Mouse (Mus musculus): Measurements from ENCODE around the gene Cldn13.
A peak's percentile ranks its signal among the peaks of the same experiment; 100 is the strongest.

The Cldn13 gene

DNA sequence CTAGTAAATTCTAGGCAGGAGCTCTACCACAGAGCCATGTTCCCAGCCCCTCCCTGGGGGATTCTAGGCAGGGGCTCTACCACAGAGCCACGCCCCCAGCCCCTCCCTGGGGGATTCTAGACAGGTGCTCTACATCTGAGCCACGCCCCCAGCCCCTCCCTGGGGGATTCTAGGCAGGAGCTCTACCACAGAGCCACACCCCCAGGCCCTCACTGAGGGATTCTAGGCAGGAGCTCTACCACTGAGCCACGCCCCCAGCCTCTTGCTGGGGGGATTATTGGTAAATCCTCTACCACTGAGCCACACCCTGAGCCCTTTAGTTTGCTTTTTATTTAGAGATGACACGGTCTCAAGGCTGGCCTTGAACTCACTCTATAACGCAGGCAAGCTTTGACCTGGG, 18.4 kb upstream of the Cldn13 start:
- peak; percentile 34 for DNase-seq (ENCODE audit: low spot score)

DNA sequence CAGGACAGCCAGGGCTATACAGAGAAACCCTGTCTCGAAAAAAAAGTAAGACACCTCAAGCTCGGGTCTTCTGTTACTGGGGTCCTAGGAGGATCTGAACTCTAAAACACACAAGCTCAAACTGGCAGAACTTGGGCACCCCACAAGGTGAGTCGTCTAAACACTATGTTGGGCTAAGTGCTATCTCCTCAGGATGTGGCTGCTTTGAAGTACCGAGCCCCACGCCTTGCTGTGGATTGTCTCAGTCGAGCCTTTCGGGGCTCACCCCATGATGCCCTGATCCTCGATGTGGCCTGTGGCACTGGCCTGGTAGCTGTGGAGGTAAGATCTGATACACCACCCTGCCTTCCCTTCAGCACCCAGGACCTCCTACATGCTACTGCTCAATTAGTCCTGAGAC, 18.0 kb upstream of the Cldn13 start:
- DNase-seq (ENCODE audit: low spot score): no peak

DNA sequence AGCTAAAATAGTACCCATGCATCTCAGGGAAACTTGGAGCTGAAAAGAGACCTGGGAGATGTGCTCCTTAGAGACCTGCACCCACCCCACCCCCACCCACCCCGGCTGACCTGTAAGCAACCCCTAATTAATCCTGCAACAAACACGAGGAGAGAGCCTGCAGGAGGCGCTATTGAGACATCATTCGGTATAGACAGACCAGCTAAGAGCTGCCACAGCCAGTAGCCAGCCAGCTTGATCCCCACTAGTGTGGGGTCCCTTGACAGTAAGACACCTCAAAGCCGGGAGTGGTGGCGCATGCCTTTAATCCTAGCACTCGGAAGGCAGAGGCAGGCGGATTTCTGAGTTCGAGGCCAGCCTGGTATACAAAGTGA, 17.6 kb upstream of the Cldn13 start:
- peak; percentile 64 for DNase-seq (ENCODE audit: low spot score)

DNA sequence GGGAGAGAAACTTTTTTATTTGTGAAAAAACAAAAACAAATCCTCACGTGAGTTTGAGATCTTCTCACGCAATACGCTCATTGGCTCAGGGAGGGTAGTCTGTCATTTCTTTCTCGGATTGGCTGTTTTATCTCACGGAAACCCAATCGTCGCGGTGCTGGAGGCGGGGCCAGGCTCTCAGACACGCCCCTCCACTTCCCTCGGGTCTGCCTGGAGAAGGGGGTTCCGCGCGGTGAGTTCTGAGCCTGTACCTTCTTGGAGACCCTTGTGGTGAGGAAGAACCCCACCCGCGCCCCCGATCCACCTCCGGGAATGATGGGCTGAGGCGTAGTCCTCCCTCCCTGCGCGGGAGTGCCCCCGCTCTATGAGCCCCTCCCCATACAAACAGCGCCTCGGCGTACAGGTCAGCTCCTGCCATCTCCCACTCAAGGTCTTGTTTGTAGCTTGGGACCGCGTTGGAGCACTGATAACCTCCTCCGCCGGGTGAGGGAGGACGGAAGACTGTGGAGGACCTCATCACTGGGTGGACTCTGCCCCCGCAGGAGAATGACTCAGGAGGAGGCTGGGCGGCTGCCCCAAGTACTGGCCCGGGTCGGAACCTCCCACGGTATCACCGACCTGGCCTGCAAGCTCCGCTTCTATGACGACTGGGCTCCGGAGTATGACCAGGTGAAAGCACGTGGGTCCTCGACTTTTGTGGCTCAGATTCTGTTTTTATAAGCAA, 17.0 kb upstream of the Cldn13 start, which contains the start of gene Mettl27:
TSS of gene Mettl27 (plus strand) at position 190 of the 724 bp plus-strand sequence.
- DNase-seq (ENCODE audit: low spot score): peak; percentile 91

DNA sequence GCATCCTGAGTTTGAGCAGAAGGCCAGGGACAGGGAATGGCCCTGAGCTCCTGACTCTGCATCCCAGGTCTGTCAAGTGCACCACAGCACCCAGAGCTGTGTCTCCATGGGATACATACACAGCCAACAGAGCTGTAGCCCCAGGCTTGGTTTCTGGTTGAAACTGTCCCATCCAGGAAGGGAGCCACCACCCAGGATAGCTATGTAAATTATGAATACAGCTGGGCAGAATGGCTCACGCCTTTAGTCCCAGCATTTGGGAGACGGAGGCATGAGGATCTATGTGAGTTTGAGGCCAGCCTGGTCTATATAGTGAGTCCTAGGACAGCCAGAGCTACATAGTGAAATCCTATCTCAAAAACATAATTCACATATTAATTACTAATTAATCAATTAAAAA, 14.7 kb upstream of the Cldn13 start:
- no peak for DNase-seq (ENCODE audit: low spot score)

DNA sequence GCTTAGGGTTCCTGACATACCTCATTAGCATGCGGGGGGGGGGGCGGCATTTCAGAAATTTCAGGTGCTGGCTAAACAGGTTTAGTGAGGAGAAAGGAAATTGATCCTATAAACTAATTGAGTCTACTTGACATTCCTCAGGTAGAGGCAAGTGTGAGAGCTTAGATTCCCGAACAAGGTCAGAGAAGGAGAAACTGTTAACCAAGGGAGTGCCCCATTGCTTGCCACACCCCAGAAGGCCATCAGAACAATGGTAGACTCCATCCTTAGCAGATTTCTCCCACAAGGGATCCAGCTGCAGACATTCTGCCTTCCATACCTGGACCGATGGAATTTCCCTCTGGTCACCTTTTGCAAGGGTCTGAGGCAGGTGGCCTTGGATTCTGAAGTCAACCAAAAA, 11.4 kb upstream of the Cldn13 start:
- DNase-seq (ENCODE audit: low spot score): no peak

DNA sequence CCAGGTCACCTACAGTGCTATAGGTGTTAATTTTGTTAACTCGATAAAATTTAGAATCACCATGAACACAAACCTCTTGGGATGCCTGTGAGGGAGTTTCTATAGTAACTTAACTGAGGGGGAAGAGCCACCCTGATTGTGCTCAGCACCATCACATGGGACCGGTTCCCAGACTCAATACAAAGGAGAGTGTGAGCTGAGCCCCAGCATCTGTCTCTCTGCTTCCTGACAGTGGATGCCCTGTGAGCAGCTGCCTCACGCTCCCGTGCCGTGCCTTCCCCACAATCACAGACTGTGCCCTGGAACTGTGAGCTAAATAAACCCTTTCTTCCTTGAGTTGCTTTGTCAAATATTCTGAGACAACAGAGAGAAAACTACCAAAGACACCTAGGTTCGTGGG, 7.8 kb upstream of the Cldn13 start:
- no peak for DNase-seq (ENCODE audit: low spot score)

DNA sequence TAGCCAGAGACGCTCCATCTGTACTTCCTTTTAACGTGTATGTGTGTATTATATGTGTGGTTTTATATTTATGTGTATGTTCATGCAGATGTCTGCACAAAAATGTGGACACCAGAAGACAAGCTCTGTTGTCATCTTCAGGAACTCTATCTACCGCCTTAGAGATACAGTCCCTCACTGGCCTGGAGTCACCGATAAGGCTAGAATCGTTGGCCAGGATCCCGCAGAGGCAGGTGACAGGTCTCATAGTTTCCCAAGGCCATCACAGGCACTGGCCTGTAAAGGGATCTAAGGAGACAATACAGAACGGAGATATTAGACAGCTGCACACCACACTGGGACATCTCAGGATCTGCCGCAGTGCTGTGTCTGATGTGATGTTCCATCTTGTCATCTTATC, 5.8 kb upstream of the Cldn13 start:
- DNase-seq (ENCODE audit: low spot score): no peak

DNA sequence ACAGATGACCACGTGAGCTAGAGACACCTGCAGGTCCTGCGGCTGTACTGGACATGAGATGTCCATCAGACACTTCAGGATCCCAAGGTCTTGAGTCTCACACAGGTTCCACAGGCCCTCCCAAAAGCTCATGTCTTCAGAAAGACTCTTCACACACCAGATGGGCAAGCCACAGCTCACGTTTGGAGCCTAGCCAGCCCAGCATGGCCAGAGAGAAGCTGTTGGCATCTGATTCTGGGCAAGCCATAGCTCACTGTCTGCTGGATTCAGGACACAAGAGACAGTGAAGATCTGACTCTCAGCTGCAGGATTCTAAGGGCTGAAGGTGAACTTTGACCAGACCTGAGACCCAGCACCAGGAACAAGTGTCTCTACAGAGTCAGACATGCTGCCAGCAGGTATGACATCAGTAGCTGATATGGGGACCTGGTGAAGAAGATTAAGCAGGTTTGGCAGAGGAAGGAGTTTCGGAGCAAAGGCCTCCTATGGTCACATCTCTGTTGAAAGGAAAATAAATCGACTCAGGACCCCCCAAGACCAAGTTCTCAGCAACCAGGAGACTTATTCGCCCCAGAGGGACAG, 4.9 kb upstream of the Cldn13 start:
- DNase-seq (ENCODE audit: low spot score): no peak

DNA sequence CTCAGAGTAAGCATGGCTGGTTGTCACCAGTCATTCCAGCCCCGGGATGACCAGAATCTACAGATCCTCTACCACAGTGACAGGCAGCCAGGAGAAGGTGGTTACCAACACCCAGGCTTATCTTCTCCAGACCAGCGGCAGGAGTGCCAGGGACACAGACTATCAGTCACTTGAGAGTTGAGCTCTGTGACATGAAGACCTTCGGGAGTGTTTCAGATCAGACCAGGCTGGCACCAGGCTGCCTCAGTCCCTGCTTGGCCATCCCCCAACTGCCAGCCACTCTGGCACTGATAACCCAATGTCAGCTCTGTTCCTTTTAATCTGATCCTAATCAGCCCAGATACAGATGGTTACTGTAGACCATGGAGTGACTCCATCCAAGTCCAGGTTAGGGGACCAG, 3.8 kb upstream of the Cldn13 start:
- no peak for DNase-seq (ENCODE audit: low spot score)

DNA sequence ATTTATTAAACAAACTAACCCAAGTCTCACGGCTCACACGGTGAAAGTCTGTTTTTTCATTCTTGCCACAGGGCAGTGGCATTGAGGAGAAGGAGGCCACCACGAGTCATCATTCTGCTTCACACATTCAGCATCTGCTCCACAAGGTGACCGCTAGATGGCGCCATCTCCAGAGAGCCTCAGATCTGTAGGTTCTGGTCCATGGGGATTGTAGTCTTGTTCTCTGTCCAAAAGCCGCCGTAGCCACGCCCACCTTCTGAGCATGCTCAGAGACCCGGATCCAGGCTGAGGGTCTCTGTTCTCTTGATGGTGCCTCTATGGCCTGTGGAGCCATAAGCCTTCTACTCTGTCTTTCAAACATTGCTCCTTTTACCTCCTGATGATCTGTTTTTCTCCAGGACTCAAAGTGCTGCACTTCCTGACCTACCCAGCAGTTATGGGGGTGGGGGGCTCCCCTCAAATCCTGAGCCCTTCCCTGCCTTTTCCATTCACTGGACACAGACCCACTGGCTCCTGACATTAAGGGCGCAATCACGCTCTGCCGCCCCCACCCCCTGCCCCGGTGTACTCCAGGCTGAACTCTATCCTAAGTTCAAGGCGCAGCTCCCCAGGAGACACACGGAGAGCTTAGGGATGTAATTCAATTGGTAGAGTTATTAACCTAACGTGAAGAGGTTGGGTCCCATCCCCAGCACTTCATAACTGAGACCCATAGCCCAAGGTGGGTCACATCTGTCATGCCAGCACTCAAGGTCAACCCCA, 2.9 kb upstream of the Cldn13 start:
- peak; percentile 82 for DNase-seq (ENCODE audit: low spot score)

DNA sequence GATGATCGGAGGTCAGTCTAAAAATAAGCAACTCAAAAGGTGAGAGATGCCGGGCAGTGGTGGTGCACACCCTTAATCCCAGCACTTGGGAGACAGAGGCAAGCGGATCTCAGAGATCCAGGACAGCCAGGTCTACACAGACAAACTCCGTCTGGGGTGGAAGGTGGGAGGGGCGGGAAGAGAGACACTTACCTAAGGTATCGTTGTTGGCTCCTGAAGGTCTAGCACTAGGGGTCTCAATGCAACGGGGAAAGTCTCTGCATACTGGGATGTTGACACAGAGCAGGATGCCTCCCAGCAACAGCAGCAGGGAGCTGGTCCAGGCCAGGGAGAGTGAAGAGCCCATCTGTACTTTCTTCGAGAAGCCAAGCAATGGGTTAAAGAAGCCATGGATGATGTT, 816 bp downstream of the Cldn13 start:
- no peak for DNase-seq (ENCODE audit: low spot score)

DNA sequence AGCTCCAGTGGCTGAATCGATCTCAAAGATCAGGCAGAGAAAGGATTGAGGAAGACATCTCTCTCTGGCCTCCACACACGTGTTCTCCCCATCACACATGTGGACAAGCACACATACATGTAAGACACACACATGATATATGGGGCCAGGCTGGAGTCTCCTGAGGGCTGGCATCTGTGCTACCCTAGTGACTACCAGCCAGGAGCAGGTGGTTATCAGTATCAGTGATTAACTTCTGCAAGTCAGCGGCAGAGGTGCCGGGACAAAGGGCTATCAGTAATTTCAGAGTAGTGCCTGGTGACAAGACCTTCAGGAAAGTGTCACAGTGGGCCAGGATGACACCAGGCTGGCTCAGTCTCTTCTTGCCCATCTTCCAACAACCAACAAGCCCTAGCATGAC, 1.6 kb downstream of the Cldn13 start:
- no peak for DNase-seq (ENCODE audit: low spot score)

DNA sequence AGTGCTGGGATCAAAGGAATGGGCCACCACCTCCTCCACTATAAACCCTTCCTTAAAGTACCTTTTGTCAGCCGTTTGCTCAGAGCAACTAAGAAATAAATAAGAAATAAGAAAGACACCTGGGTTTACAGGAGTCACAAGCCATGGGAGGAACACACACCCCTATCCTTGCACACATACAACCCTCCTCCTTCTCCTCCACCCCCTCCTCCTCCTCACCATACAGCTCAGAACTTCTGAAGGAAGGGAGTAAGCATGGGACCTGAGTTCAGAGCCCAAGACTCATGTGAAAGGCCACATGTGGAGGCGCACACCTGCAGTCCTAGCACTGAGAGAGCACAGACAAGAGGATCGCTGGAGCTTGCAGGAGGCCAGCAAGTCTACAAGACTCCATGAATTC, 2.0 kb downstream of the Cldn13 start:
- no peak for DNase-seq (ENCODE audit: low spot score)

DNA sequence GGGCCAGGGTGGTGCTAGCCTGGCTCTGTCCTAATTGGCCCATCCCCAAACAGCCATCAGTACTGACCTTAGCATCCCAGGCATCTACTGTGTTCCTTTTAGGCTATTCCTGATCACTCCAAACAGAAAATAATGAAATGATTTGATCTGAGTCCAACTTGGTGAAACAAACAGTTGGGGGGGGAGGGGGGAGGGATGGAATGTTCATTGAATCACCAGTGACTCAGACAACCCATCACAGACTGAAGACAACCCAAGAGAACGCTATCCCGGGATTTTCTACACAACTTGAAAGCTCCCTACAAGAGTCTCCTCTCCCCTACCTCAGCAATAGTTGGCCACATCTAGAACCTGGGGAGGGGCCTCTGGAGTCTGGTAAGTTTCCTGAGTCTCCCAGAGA, 3.4 kb downstream of the Cldn13 start:
- DNase-seq (ENCODE audit: low spot score): no peak

DNA sequence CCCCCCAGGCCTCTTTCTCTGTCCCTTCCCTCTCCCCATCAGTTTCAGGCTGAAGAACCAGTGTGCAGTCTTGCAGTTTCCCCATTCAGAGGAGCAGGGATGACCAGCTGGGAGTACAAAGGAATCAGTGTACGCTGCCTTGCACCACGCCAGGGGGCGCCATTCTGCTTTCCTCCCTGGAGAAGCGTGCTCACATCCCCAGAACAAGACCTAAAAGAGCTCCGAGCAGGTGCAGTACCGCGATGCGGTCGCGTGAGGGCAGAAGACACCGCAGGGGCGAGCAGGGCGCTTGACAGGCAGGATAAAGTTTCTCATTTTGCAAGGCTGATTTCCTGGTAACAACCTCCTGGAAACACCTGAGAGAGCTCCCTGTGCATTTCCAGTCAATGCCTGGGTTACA, 8.2 kb downstream of the Cldn13 start:
- peak; percentile 90 for DNase-seq (ENCODE audit: low spot score)

DNA sequence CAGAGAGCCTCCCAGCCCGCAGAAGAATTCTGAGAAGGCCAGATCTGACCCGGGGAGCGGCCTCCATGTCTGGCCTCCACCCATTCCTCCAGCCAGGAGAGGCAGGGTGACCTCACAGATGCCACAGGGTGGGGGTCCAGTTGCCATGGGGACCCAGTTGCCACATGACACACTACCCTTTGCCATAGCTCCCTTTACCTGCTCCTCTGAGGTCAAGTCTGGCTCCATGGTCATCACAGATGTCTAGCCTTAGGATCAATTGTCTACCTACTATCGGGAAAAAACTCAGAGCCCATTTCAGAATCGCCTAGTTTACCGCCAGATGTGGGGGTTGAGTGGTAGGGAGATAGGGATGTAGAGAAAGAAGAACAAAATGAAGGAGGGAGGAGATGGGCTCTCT, 8.7 kb downstream of the Cldn13 start, which contains the start of gene Tmem270:
TSS of gene Tmem270 (minus strand) at position 101 of the 400 bp plus-strand sequence.
- no peak for DNase-seq (ENCODE audit: low spot score)

DNA sequence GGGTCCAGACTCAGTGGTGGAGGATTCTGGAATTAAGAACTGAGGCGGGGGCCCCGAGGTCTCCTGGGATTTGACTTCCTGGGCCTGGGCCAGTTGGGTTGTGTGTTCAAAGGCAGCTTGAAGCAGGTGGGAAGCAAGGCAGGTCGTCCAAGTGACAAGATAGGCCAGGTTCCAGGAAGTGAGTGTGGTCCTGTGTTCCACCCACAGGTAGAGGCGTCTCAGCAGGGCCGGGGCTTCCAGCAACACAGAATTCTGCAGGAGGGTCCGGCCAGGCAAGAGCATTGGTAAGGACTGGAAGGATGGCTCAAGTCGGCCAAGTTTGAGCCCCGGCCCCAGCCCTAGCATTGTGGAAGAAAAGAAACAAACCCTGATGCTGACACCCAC, 13.7 kb downstream of the Cldn13 start:
- DNase-seq (ENCODE audit: low spot score): no peak

DNA sequence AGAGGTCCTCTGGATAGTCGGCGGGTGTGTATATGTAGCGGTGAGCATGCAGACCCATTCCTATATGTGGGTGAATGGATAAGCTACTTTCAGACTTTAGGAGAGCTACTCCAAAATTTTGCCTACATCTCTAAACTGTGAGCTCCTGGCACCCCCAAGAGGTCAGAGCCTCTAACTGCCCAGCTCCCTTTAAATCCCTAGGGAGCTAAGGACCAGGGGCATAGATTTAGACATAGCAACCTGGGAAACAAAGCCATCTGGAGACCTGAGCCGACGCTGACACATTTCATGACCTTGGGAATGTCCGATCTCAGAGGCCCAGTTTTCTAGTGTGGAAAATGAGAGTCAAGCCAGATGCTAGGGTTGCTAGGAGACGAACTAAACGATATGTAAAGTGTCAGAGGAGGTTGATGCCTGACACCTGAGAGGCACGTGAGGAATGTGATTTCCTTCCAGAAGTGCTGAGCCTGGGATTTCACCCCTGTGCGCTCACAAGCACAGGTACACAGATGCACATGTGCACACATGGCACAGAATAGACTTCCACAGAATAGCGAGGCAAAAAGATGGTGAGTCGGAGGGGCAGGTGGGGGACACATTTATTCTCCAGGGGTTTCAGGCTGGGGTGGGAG, 14.2 kb downstream of the Cldn13 start:
- DNase-seq (ENCODE audit: low spot score): no peak

DNA sequence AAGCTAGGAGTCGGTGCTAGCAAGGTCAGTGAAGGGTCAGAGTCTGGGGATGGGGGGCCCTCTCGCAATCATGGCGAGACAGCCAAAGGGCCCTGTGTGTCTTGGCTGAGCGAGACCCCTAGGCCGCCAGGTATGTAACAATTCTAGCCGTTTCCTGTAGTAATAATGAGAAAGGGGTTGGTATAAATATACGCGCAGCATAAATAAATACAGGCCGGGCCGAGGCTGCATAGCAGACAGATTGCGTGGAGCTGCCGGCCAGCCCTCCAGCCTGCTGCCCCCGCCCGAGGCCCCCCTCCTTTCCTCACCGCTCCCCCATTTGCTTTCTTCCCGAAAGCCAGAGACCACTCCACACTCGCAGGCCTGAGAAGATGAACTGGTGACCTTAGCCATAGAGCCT, 17.7 kb downstream of the Cldn13 start:
- no peak for DNase-seq (ENCODE audit: low spot score)

DNA sequence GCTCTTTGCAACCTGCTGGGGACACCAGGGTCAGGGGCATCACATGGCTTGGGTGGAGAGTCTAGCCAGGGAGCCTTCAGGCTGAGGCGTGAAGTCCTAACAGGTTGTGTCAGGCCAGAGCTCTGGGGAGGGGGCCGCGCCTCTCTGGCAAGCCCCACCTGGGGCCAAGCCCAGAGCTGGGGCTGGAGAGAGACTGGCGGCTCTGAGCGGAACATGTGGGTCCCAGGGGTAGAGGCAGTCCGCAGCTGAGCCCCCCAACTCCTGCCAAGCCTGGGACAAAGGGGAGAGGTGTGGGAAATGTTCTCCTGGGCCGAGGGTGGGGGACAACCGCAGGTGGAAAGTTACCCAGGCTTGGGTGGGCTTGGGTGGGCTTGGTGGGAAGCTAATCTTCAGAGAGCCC, 18.4 kb downstream of the Cldn13 start:
- no peak for DNase-seq (ENCODE audit: low spot score)

DNA sequence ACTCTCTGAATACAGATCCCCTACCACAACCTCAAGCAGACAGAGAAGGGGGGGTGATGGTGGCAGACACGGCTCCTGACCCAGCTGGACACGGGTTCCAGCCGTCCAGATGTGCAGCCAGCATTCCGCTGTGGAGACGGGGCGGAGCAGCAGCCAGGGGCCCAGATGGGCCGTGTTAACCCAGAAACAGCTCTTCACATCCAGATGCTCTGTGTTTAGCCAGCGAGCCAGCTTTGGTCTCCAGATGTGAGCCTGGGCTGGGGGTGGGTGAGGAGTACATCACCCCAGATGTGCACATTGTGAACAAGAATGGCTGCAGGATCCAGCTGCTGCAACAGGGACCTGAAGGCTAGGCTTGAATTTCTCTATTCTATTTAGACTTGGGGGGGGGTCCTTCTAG, 20.0 kb downstream of the Cldn13 start:
- DNase-seq (ENCODE audit: low spot score): no peak

DNA sequence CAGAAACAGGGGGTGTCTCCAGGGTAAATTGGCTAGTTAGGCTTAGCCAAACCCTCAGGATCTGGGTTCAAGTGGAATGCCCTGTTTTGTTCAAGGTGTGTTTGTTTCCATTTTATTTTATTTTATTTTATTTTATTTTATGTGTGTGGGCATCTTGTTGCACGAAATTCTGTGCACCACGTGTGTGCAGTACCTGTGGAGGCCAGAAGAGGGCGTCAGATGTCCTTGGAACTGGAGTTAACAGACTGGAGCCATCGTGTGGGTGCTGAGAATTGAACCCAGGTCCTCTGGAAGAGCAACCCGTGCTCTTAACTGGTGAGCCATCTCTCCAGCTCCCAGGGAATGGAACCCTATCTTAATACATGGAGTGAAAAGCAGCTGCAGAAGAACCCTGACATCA, 22.6 kb downstream of the Cldn13 start:
- DNase-seq (ENCODE audit: low spot score): no peak

Data from testis, postnatal 14 days (tissue).